Mouse (Mus musculus) embryonic facial prominence, embryonic 11.5 days (tissue): ENCODE results near the gene Krt23. TPM values are rescaled to one million over a fixed set of nuclear protein-coding genes. Genes with fewer than 3 reads are reported as not detected.

Experiments
- ATAC-seq: fragments of 200-750 bp; cut with Nextera tagmentation; replicated peaks from 2 replicates; pipeline ENCODE4 v1.8.0; 2017; ENCODE audit warnings: low read depth; ENCODE audit not compliant: insufficient number of reproducible peaks, low FRiP score, low TSS enrichment
- DNase-seq: peaks from one replicate; pipeline ENCODE4 v3.0.0-alpha.2; 2015; ENCODE audit warnings: low spot score
- H3K27ac ChIP-seq: fragments of 300-500 bp; sonication (generic); replicated peaks from 2 replicates; pipeline ENCODE4 v1.5.1; 2014; ENCODE audit warnings: mild to moderate bottlenecking, low read depth, low read length, control low read depth
- H3K27me3 ChIP-seq: fragments of 300-500 bp; sonication (generic); 2 replicates; pipeline ENCODE4 v1.6.1; 2014; ENCODE audit warnings: mild to moderate bottlenecking, low read length, moderate library complexity, mixed read lengths; ENCODE audit not compliant: control insufficient read depth, insufficient read depth
- H3K36me3 ChIP-seq: fragments of 300-500 bp; sonication (generic); replicated peaks from 2 replicates; pipeline ENCODE4 v1.6.1; 2014; ENCODE audit warnings: low read depth, mild to moderate bottlenecking, low read length, moderate library complexity, mixed read lengths; ENCODE audit not compliant: control insufficient read depth, insufficient read depth
- H3K4me1 ChIP-seq: fragments of 300-500 bp; sonication (generic); 2 replicates; pipeline ENCODE4 v1.6.1; 2014; ENCODE audit warnings: low read length, mixed read lengths; ENCODE audit not compliant: control insufficient read depth, insufficient read depth
- H3K4me2 ChIP-seq: fragments of 300-500 bp; sonication (generic); 2 replicates; pipeline ENCODE4 v1.6.1; 2014; ENCODE audit warnings: low read depth, mild to moderate bottlenecking, control low read depth, low read length, moderate library complexity
- H3K4me3 ChIP-seq: fragments of 300-500 bp; sonication (generic); 2 replicates; pipeline ENCODE4 v1.5.1; 2014; ENCODE audit warnings: low read depth, low read length, control low read depth
- H3K9ac ChIP-seq: fragments of 300-500 bp; sonication (generic); replicated peaks from 2 replicates; pipeline ENCODE4 v1.6.1; 2014; ENCODE audit warnings: mild to moderate bottlenecking, control low read depth, low read length
- H3K9me3 ChIP-seq: fragments of 300-500 bp; sonication (generic); replicated peaks from 2 replicates; pipeline ENCODE4 v1.6.1; 2016; ENCODE audit warnings: mild to moderate bottlenecking, low read length, inconsistent platforms, mixed read lengths; ENCODE audit not compliant: control insufficient read depth
- WGBS: fragments of 180-500 bp; shearing (Covaris S2); extraction: QIAGEN DNeasy Blood & Tissue Kit; methylation state at CpG from one replicate; pipeline ENCODE4 v1.1.7; 2014; 5-methylcytosine and 5-hydroxymethylcytosine counted together
- polyA plus RNA-seq: library from polyadenylated mRNA; unstranded; fragments of >200 nt; fragmentation: Nextera tagmentation; extraction: Ambion mirVana; gene quantifications from 2 replicates; pipeline ENCODE4 v1.2.1, GENCODE M21; 2014

Krt23 gene
- polyA plus RNA-seq, 1 experiment from 2014 or later = not detected

DNA sequence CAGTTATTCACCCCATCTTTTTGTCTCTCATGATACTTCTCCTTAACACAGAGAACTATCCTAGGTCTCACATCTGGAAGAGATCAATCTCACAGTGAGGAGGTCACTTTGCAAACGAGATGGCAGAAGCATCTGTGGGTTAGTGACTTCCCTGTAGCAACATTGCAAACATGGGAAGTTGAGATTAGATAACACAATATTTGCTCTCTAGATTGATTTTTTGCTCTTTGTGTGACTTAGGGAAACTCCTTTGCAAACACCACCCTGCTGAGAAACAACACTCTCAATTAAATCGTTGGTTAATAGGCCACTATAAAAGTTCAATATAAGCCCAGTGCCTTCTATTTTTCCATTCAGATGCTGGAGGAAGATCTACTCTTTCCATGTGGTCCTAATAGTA is 44.2 kb downstream of the Krt23 start:
- H3K4me3 ChIP-seq = no peak overlapping the region
- no peak overlapping the region for H3K27ac ChIP-seq
- DNase-seq (no peak), ATAC-seq (no peak)
- H3K27me3 ChIP-seq = no peaks in the 10 kb centered on the region
- no peak overlapping the region for H3K4me2 ChIP-seq
- no peaks in the 10 kb centered on the region for H3K36me3 ChIP-seq
- WGBS = 46% methylated on average over 2 of the region's 2 CpGs
- H3K9ac ChIP-seq = no peak overlapping the region
- no peaks in the 10 kb centered on the region for H3K9me3 ChIP-seq
- H3K4me1 ChIP-seq = no peaks in the 10 kb centered on the region

DNA sequence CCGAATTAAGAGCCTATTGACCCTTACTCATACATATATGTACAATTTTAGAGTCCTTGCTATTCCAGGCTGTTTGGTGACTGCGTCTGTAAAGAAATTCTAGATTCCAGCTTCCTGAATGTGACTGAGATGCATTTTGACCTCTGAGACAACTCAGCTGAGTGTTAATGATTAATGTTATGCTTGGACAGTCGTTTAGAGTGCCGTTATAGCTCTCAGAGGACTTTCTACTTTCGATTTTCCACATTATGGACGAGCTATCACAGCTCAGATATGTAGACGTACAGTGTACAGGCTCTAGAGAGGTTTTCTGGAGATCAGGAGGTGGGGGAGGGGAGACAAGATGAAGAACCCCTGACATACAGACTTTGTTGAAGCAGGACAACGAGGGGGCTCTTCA is 51.7 kb downstream of the Krt23 start:
- no peaks in the 10 kb centered on the region for H3K36me3 ChIP-seq
- no peak overlapping the region for H3K4me3 ChIP-seq
- H3K9me3 ChIP-seq = no peaks in the 10 kb centered on the region
- ATAC-seq (no peak), DNase-seq (no peak)
- no peak overlapping the region for H3K27ac ChIP-seq
- no peak overlapping the region for H3K9ac ChIP-seq
- H3K4me1 ChIP-seq = no peaks in the 10 kb centered on the region
- 75% methylated on average over 8 of the region's 8 CpGs for WGBS
- H3K4me2 ChIP-seq = no peak overlapping the region
- no peaks in the 10 kb centered on the region for H3K27me3 ChIP-seq

DNA sequence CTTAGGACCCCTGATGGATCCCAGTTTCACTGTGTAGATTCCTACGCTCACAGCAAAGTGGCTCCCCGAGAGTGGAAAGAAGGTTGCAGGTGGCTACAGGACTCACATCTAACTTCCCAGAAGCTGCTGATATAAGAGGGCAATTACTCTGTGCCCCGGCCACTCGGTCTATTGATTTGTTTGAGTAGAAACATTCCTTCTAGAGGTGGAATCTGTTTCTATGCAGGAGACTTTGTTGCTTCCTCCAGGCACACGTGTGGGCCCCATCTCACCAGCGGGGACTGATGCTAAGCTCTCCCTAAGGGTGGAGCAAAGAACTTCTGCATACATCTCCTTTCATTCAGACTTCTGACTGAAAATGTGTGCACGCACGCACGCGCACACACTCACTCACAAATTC is 53.5 kb downstream of the Krt23 start:
- DNase-seq (no peak), ATAC-seq (no peak)
- no peak overlapping the region for H3K4me3 ChIP-seq
- H3K36me3 ChIP-seq = no peaks in the 10 kb centered on the region
- H3K27ac ChIP-seq = no peak overlapping the region
- no peaks in the 10 kb centered on the region for H3K27me3 ChIP-seq
- H3K9ac ChIP-seq = no peak overlapping the region
- WGBS = 65% methylated on average over 10 of the region's 10 CpGs
- no peaks in the 10 kb centered on the region for H3K4me1 ChIP-seq
- H3K9me3 ChIP-seq = no peaks in the 10 kb centered on the region
- H3K4me2 ChIP-seq = no peak overlapping the region

- H3K36me3 ChIP-seq = no peaks in the 10 kb centered on the region
- DNase-seq = no peak
Measured at GRCm38 (mm10) chr11:99437972-99438371, 55.0 kb downstream of the Krt23 start, which contains the start of gene Krt20. TSS of gene Krt20 (minus strand) at chr11:99438150.

GRCm38 (mm10) chr11:99436625-99437024 is 56.3 kb downstream of the Krt23 start:
- WGBS = 77% methylated on average over 4 of the region's 4 CpGs
- no peaks in the 10 kb centered on the region for H3K36me3 ChIP-seq
- ATAC-seq = no peak

More at GRCm38 (mm10) chr11:99437972-99438371, 55.0 kb downstream of the Krt23 start, which contains the start of gene Krt20:
- H3K9ac ChIP-seq = no peak within 1 kb of the TSS
- H3K9me3 ChIP-seq = no peaks in the 10 kb centered on the region
- WGBS = 48% methylated on average over 10 of the region's 10 CpGs
- ATAC-seq = no peak
- H3K4me3 ChIP-seq = no peak within 1 kb of the TSS
- no peak within 1 kb of the TSS for H3K27ac ChIP-seq
- H3K4me1 ChIP-seq = no peaks in the 10 kb centered on the region
- no peak within 1 kb of the TSS for H3K4me2 ChIP-seq
- H3K27me3 ChIP-seq = no peaks in the 10 kb centered on the region

GRCm38 (mm10) chr11:99430670-99431069 is 62.3 kb downstream of the Krt23 start:
- DNase-seq = peak; percentile 30
- WGBS = 51% methylated on average over 12 of the region's 12 CpGs
- no peak for ATAC-seq

More at GRCm38 (mm10) chr11:99436625-99437024, 56.3 kb downstream of the Krt23 start:
- H3K4me3 ChIP-seq = no peak overlapping the region
- H3K9ac ChIP-seq = no peak overlapping the region
- no peak overlapping the region for H3K27ac ChIP-seq
- H3K4me2 ChIP-seq = no peak overlapping the region
- H3K4me1 ChIP-seq = no peaks in the 10 kb centered on the region
- H3K9me3 ChIP-seq = no peaks in the 10 kb centered on the region
- H3K27me3 ChIP-seq = no peaks in the 10 kb centered on the region
- DNase-seq = no peak

More at GRCm38 (mm10) chr11:99430670-99431069, 62.3 kb downstream of the Krt23 start:
- H3K27me3 ChIP-seq = no peaks in the 10 kb centered on the region
- H3K4me2 ChIP-seq = no peak overlapping the region
- no peak overlapping the region for H3K4me3 ChIP-seq
- H3K27ac ChIP-seq = no peak overlapping the region
- no peaks in the 10 kb centered on the region for H3K4me1 ChIP-seq
- H3K9ac ChIP-seq = no peak overlapping the region
- no peaks in the 10 kb centered on the region for H3K9me3 ChIP-seq
- H3K36me3 ChIP-seq = no peaks in the 10 kb centered on the region

Other genes starting within 250 kb of the Krt23 start
- gene Krt222, start 249.1 kb downstream of the Krt23 start, polyA plus RNA-seq = 0.18 and 0.49 TPM in 2 replicates
- gene Krt24, start 207.9 kb downstream of the Krt23 start, polyA plus RNA-seq = 0.11 and 0.22 TPM in 2 replicates
- not detected in 2 replicates for gene Krt25, start 170.2 kb downstream of the Krt23 start, polyA plus RNA-seq
- 0.08 and 0.14 TPM in 2 replicates for gene Krt26, start 155.2 kb downstream of the Krt23 start, polyA plus RNA-seq
- gene Krt27, start 142.0 kb downstream of the Krt23 start, polyA plus RNA-seq = 0.13 TPM in 1 of 2 replicates, not detected in the other
- gene Krt28, start 118.2 kb downstream of the Krt23 start, polyA plus RNA-seq = 0.34 TPM in 1 of 2 replicates, not detected in the other
- 26.7 and 30.1 TPM in 2 replicates for gene Krt10, start 103.8 kb downstream of the Krt23 start, polyA plus RNA-seq
- not detected in 2 replicates for gene Krt12, start 70.9 kb downstream of the Krt23 start, polyA plus RNA-seq
- 0.17 and 0.53 TPM in 2 replicates for gene Krt20, start 55.0 kb downstream of the Krt23 start, polyA plus RNA-seq
- gene Krt39, start 28.2 kb upstream of the Krt23 start, polyA plus RNA-seq = not detected in 2 replicates
- not detected in 2 replicates for gene Krt40, start 50.0 kb upstream of the Krt23 start, polyA plus RNA-seq
- gene Krtap3-3, start 57.7 kb upstream of the Krt23 start, polyA plus RNA-seq = not detected in 2 replicates
- gene Krtap3-2, start 63.7 kb upstream of the Krt23 start, polyA plus RNA-seq = not detected in 2 replicates
- gene Gm11939, start 66.3 kb upstream of the Krt23 start, polyA plus RNA-seq = not detected in 2 replicates
- not detected in 2 replicates for gene Krtap3-1, start 73.5 kb upstream of the Krt23 start, polyA plus RNA-seq
- not detected in 2 replicates for gene Krtap1-5, start 87.9 kb upstream of the Krt23 start, polyA plus RNA-seq
- not detected in 2 replicates for gene Krtap1-4, start 90.5 kb upstream of the Krt23 start, polyA plus RNA-seq
- not detected in 2 replicates for gene Krtap1-3, start 98.2 kb upstream of the Krt23 start, polyA plus RNA-seq
- gene Krtap9-3, start 105.0 kb upstream of the Krt23 start, polyA plus RNA-seq = not detected in 2 replicates
- not detected in 2 replicates for gene Gm11938, start 110.2 kb upstream of the Krt23 start, polyA plus RNA-seq
- gene Gm11937, start 117.1 kb upstream of the Krt23 start, polyA plus RNA-seq = not detected in 2 replicates
- not detected in 2 replicates for gene Krtap2-4, start 121.7 kb upstream of the Krt23 start, polyA plus RNA-seq
- not detected in 2 replicates for gene Gm11562, start 127.3 kb upstream of the Krt23 start, polyA plus RNA-seq
- gene Krtap4-1, start 135.1 kb upstream of the Krt23 start, polyA plus RNA-seq = not detected in 2 replicates
- gene Krtap4-2, start 141.9 kb upstream of the Krt23 start, polyA plus RNA-seq = not detected in 2 replicates
- not detected in 2 replicates for gene Krtap4-7, start 151.0 kb upstream of the Krt23 start, polyA plus RNA-seq
- not detected in 2 replicates for gene Gm11555, start 157.1 kb upstream of the Krt23 start, polyA plus RNA-seq
- not detected in 2 replicates for gene Gm11563, start 165.8 kb upstream of the Krt23 start, polyA plus RNA-seq
- gene Krtap4-6, start 172.8 kb upstream of the Krt23 start, polyA plus RNA-seq = not detected in 2 replicates
- gene Gm14190, start 197.6 kb upstream of the Krt23 start, polyA plus RNA-seq = not detected in 2 replicates
- gene Gm14180, start 241.2 kb upstream of the Krt23 start, polyA plus RNA-seq = not detected in 2 replicates